Mouse (Mus musculus) frontal cortex, adult 2 months (tissue): ENCODE measurements at regions not wholly inside any gene's neighbourhood (a gene's known extent, or its start where the extent isn't known, plus 50 kb on each side); places are given as distances from the start of the nearest gene placed in this dataset.

Experiments
- DNase-seq, 2 experiments: peaks; one replicate each; pipeline ENCODE4 v3.0.0; 2022; ENCODE audit warnings: low spot score in 1 of 2; ENCODE audit errors: extremely low spot score in 1 of 2

DNA sequence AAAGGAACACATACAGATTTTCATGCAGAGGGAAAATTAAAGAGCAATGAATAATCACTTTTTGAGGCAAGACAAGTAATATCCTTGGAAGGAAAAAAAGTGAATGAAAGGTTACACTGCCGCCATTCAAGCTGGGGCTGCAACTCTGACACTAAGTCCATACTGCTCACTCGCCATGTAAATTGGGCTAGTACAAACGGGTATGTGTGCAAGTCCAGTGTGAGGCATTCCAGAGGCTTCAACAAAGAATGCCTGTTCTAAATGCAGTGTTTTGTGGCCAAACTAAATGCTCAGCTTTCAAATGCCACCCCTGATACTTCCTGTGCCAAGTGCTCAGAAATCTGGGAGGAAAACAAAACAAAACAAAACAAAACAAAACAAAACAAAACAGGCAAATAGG, 897.5 kb downstream of the Galc start:
- DNase-seq: no peak

DNA sequence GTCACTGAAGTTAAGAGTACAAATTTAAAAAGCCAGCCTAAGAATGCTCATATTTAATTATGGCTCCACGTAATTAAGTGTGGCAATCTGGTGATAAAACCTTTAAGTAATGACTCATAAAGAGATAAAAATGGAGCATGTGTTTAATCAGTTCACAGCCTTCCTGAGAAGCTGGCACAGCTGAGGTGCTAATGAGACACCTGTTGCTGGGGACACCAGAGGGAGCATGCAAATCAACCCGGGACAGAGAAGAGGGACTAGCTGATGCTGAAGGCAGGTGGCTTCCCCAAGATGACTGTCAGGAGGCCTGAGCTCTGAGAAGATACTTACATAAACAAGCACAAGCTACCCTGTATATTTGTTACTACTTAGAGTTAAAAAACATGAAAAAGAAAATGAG, 898.6 kb downstream of the Galc start:
- DNase-seq: peak; percentile 13 to 29

DNA sequence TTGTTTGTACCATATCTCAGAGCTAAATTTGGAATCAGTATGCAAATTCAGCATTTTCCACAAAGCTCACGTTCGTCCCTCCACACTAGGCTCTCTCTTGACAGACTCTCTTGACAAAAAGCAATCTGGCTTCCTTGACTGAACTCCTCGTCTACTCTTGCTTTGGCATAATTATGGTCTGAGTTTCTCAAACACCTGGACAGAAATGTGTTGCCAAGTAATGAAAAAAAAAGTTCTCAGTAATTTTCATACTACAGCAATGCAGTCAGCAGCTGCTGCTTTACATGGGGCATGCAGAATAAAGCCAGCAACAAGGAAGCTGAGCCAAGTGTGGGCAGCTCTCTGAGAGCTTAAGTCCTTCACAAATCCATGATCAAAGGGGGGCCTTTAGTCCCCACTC, 932.7 kb downstream of the Galc start:
- peak; percentile 25 to 30 for DNase-seq

DNA sequence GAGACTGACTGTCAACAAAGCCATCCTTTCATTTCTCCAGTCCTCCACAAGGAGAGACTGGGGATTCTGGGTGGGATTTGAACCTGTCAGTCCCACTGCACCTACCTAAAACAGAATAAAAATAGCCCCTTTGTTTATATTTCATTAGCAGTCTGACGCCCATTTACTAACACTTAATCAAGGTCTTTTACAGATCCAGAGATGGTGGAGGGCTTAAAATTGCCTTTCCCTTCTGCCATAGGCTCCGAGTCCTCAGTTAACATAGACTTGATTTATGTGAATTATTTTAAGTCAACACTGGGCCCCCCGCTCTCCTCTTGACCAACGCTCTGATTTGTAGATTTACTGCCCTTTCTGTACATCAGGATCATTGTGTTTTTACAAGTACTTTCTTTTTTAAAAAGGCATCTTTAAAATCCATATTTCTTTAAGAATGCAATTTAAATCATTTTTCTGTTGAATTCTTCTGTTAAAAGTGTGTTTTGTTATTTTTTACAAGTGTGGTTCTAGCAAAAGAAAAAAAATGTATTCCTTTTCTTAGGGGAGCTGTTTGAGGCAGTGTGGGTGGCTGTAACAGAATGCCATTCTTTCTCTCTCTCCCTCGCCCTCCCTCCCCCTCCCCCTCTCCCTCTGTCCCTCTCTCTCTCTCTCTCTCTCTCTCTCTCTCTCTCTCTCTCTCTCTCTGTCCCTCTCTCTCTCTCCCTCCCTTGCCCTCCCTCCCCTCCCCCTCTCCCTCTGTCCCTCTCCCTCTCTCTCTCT, 946.8 kb downstream of the Galc start:
- no peak for DNase-seq

DNA sequence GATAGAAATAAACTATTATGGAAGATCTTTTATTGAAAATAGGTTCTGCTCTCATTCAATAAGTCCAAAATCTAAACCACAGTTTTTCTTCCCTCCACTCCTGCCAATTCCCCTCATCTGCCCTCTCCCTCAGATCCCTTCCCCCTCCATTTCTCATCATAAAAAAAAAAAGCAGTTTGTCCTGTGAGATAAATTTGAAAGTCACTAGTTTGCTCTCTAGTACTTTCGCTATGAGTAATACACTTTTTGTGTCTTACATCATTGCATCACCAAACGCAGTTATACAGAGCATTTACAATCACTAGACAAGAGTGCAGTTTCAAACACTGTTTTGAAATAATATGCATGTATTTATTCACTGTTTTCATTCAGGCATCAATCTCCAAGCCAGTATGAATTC, 980.5 kb downstream of the Galc start:
- DNase-seq: no peak

DNA sequence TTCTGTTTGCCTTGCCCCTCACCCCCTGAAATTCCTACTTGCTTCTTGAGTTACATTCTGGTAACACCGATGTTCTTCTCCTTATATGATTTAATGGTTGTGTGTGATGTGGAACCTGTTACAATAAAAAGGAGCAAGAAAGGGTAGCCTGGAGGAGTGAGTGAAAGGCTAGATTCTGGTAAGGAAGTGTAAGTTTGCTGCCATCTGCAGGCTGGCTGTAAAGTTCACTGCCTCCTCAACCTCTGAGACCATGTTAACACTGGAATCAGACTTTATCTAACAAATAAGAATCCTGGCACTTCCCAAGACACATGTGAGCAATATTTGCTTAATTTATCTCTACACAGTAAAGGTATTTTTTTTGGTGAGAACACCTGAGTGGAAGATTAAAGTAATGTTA, 980.9 kb downstream of the Galc start:
- peak in 1 of 2 experiments; percentile 4 for DNase-seq
